16 mouse cellular contexts compared by ENCODE assay signal in genomic region chr14:21966276-21966675, GRCm38 (mm10).
"Had no signal": no experiment of that assay in that cellular context is flagged by ENCODE, and none has a peak within 500 bp of the region (broad histone marks: within the 10 kb centered on the region; RNA-seq: fewer than 3 reads in every experiment).

No protein-coding gene starts in this region.

- DNase-seq: gastrocnemius, postnatal 14 days; gastrocnemius, postnatal 36 days; heart, adult 18-20 months; heart, postnatal 14 days; heart, postnatal 36 days; kidney, adult 11 months; kidney, adult 2 months; kidney, adult 9 months; kidney, postnatal 14 days; kidney, postnatal 36 days; layer of hippocampus, adult 9-11 months; layer of hippocampus, postnatal 36 days; left cerebral cortex, postnatal 4 days had no signal

- ATAC-seq: hindbrain, postnatal 0 days; intestine, embryonic 16.5 days; liver, embryonic 12.5 days had no signal
